Mouse (Mus musculus) megakaryocyte-erythroid progenitor cell, adult 5-6 weeks (primary cell): ENCODE results near the gene Ttc23. TPM values are rescaled to one million over a fixed set of nuclear protein-coding genes. Genes with fewer than 3 reads are reported as not detected.
A peak's percentile ranks its signal among the peaks of the same experiment; 100 is the strongest.

Experiments
- ATAC-seq: replicated peaks from 2 replicates; pipeline ENCODE4 v1.8.0; 2016; ENCODE audit warnings: mild to moderate bottlenecking, inconsistent platforms; ENCODE audit not compliant: severe bottlenecking, poor library complexity, low FRiP score, low TSS enrichment
- total RNA-seq, 2 experiments: library from RNA; stranded (forward) in 1 of 2; stranded (reverse) in 1 of 2; fragments of 200-1000, 215-1000 nt in 1 of 2; fragments of >200 nt in 1 of 2; fragmentation: Nextera tagmentation in 1 of 2; gene quantifications; 2 replicates each; pipeline ENCODE4 v1.2.3; 2014 to 2017

Gene Ttc23
- total RNA-seq, 2 experiments from 2014 or later = 1.4 to 3.6 TPM

- no peak for ATAC-seq
These were observed 2.9 kb upstream of the Ttc23 start for GRCm38 (mm10) chr7:67644291-67644690.

- peak; percentile 98 for ATAC-seq
These were observed 2.2 kb upstream of the Ttc23 start, which contains the start of gene Lrrc28 for GRCm38 (mm10) chr7:67644833-67645680. Gene Lrrc28 (minus strand): TSS chr7:67645268.

- ATAC-seq = peak; percentile 55
These were observed 1.6 kb upstream of the Ttc23 start for GRCm38 (mm10) chr7:67645681-67646014.

GRCm38 (mm10) chr7:67646131-67646530, 1.1 kb upstream of the Ttc23 start:
- no peak for ATAC-seq

DNA sequence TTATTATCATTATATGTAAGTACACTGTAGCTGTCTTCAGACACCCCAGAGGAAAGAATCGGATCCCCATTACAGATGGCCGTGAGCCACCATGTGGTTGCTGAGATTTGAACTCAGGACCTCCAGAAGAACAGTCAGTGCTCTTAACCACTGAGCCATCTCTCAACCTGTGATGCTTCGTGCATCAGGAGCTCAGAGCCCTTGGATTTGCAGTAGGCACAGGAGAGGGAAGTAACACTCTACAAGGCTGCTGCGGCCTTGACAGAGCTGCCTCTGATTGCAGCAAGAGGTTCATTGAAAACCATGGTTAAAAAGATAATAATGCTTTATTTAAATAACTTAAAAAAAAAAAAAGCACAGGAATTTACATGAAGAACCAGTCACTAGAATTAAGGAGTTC, 1.2 kb downstream of the Ttc23 start:
- ATAC-seq = no peak

- no peak for ATAC-seq
These were observed 5.0 kb downstream of the Ttc23 start for GRCm38 (mm10) chr7:67652211-67652610.

GRCm38 (mm10) chr7:67654668-67655067, 7.5 kb downstream of the Ttc23 start:
- ATAC-seq = no peak

DNA sequence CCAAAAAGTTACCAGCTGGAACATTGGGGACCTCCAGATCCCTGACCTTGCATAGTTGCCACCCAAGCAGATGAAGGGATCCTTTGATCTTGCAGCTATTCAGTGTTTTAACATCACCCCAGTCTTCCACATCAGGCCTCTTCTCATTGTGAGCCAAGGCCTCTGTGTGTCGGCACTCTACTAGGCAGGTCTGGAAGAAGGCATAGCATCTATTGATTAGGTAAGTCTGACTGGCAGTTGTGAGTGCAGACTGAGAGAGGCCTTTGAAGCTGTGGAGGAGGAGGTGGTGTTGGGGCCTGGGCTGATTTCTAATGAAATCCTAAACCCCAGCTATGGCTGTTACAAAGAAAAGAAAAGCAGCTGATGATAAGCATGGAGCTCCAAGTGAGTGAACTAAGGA, 8.0 kb downstream of the Ttc23 start:
- no peak for ATAC-seq

DNA sequence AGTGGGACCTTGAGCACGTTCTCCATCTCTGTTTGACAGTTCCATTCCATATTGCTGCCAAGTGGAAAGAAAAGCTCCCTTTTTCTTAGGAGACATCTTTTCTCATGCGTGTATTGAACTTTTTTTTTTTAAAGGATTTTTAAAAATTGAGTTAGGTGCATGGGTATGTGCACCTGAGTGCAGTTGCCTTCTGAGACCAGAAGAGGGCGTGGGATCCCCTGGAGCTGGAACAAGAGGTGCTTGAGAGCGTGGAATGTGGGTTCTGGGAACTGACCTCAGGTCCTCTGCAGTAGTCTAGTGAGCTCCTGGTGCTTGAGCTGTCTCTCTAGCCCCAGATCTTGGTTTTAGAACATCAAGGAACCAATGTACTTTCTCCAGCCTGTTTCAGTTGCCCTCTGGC, 10.9 kb downstream of the Ttc23 start:
- no peak for ATAC-seq

GRCm38 (mm10) chr7:67662424-67662823, 15.2 kb downstream of the Ttc23 start:
- ATAC-seq = no peak

- no peak for ATAC-seq
These were observed 16.9 kb downstream of the Ttc23 start for GRCm38 (mm10) chr7:67663981-67664694.

DNA sequence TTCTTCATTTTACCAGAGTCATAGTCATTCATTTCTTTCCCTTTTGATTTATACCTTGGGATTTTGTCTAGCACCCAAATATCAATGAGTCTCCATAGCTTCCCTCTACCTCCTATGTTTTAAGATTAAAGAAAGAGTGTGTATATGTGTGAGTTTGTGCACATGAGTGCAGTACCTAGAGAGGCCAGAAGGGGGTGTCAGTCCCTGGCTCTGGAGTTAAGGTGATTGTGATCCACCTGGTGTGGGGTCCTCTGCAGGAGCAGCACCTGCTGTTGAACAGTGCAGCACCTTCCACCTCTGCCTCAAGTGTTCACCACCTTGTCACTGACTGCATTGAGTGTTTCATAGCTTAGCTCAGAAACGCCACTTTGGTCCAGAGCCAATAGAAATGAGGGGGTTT, 23.8 kb downstream of the Ttc23 start:
- ATAC-seq = no peak

- ATAC-seq = peak; percentile 92
These were observed 25.4 kb downstream of the Ttc23 start for GRCm38 (mm10) chr7:67672650-67673049.

DNA sequence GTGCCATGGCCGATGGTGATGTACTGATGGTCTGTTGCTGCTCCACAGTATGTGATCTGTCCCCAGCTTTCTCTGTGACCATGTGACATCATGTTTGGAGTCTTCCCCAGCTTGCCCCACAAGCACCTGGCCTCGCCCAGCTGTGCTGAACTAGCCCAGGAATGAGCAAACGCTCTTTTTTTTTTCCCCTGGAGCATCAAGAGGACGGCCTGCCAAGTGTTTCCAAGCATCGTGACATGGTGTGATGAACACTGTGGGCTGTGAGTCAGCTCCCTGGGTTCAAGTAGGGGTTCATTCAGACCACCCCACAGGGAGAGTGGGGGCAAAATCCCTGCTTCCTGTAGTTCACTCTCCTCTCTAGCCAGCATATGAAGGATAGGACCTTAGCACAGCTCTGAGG, 26.4 kb downstream of the Ttc23 start:
- ATAC-seq = no peak

- no peak for ATAC-seq
These were observed 31.8 kb downstream of the Ttc23 start for GRCm38 (mm10) chr7:67678878-67679499.

GRCm38 (mm10) chr7:67681078-67681477, 33.9 kb downstream of the Ttc23 start:
- no peak for ATAC-seq

DNA sequence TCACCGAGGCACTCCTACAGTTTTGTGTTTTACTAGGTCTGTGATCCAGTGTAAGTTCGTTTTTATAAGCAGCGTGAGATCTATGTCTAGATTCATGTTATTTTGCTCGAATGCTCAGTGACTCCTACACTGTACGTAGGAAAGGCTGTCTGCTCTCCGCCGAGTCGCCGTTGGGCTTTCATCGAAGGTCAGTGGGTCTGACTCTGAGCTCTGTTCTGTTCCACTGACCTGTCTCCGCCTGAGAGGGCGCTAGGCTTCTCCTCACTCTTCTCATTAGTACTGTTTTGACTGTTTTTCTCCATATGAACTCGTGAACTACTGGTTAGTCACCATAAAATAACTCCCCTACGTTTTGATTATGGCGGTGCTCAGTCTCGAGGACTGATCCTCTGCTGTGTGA, 35.8 kb downstream of the Ttc23 start:
- no peak for ATAC-seq

GRCm38 (mm10) chr7:67686545-67686944, 39.3 kb downstream of the Ttc23 start:
- no peak for ATAC-seq

- no peak for ATAC-seq
These were observed 41.1 kb downstream of the Ttc23 start for GRCm38 (mm10) chr7:67688281-67688680.

GRCm38 (mm10) chr7:67689793-67690192, 42.6 kb downstream of the Ttc23 start:
- no peak for ATAC-seq
